Mouse (Mus musculus) forebrain, embryonic 14.5 days (tissue): ENCODE results near the gene Kcnj12. TPM values are rescaled to one million over a fixed set of nuclear protein-coding genes. Genes with fewer than 3 reads are reported as not detected.

Experiments
- ATAC-seq: fragments of 200-750 bp; cut with Nextera tagmentation; 2 replicates; pipeline ENCODE4 v1.8.0; 2017; ENCODE audit warnings: mild to moderate bottlenecking, moderate library complexity
- DNase-seq: peaks from one replicate; pipeline ENCODE4 v3.0.0-alpha.2; 2015; ENCODE audit warnings: low spot score
- H3K27ac ChIP-seq: fragments of 300-500 bp; sonication (generic); 2 replicates; pipeline ENCODE4 v1.5.1; 2014; ENCODE audit warnings: low read depth, mild to moderate bottlenecking, control low read depth, low read length, moderate library complexity
- H3K27me3 ChIP-seq: fragments of 300-500 bp; sonication (generic); replicated peaks from 2 replicates; pipeline ENCODE4 v1.6.1; 2014; ENCODE audit warnings: low read length, control low read depth, mixed read lengths; ENCODE audit not compliant: control insufficient read depth, insufficient read depth
- H3K36me3 ChIP-seq: fragments of 300-500 bp; sonication (generic); 2 replicates; pipeline ENCODE4 v1.6.1; 2014; ENCODE audit warnings: low read length, control low read depth; ENCODE audit not compliant: control insufficient read depth, insufficient read depth
- H3K4me1 ChIP-seq: fragments of 300-500 bp; sonication (generic); 2 replicates; pipeline ENCODE4 v1.6.1; 2014; ENCODE audit warnings: antibody characterized with exemption, low read length, control low read depth; ENCODE audit not compliant: control insufficient read depth, insufficient read depth
- H3K4me2 ChIP-seq: fragments of 300-500 bp; sonication (generic); 2 replicates; pipeline ENCODE4 v1.6.1; 2014; ENCODE audit warnings: mild to moderate bottlenecking, control low read depth, low read length
- H3K4me3 ChIP-seq: fragments of 300-500 bp; sonication (generic); 2 replicates; pipeline ENCODE4 v1.5.1; 2014; ENCODE audit warnings: low read depth, low read length, control low read depth
- H3K9ac ChIP-seq: fragments of 300-500 bp; sonication (generic); 2 replicates; pipeline ENCODE4 v1.6.1; 2014; ENCODE audit warnings: mild to moderate bottlenecking, low read length, control low read depth, moderate library complexity
- H3K9me3 ChIP-seq: fragments of 300-500 bp; sonication (generic); replicated peaks from 2 replicates; pipeline ENCODE4 v1.6.1; 2016; ENCODE audit warnings: low read length, control low read depth, mixed read lengths; ENCODE audit not compliant: control insufficient read depth
- whole genome bisulfite sequencing: fragments of 180-500 bp; shearing (Covaris S2); extraction: QIAGEN DNeasy Blood & Tissue Kit; methylation state at CpG from one replicate; pipeline ENCODE4 v1.1.7; 2014; 5-methylcytosine and 5-hydroxymethylcytosine counted together
- polyA plus RNA-seq: library from polyadenylated mRNA; unstranded; fragments of >200 nt; fragmentation: Nextera tagmentation; extraction: Ambion mirVana; gene quantifications from 2 replicates; pipeline ENCODE4 v1.2.1, GENCODE M21; 2014

The Kcnj12 gene
- 1.0 and 1.4 TPM in 2 replicates for polyA plus RNA-seq

- ATAC-seq (no peak), DNase-seq (no peak)
- Histone ChIP-seq H3K4me1 (no peaks in the 10 kb centered on the region), H3K27ac (no peak within 1 kb of the TSS), H3K9ac (peak within 1 kb of the TSS; percentile 55), H3K9me3 (no peaks in the 10 kb centered on the region), H3K4me2 (peak within 1 kb of the TSS; percentile 67), H3K4me3 (peak within 1 kb of the TSS; percentile 46), H3K27me3 (peaks cover 43% of the 10 kb centered on the region), H3K36me3 (no peaks in the 10 kb centered on the region)
- under 1% methylated on average over 74 of the region's 81 CpGs for WGBS
These were observed at the start of gene Kcnj12 for GRCm38 (mm10) chr11:61022550-61023391. Kcnj12 (plus strand) TSS chr11:61022564.

- DNase-seq (no peak), ATAC-seq (no peak)
- H3K27me3 ChIP-seq, result no peaks in the 10 kb centered on the region
- 90% methylated on average over 11 of the region's 11 CpGs for WGBS
- H3K36me3 ChIP-seq, result no peaks in the 10 kb centered on the region
- no peak overlapping the region for H3K4me3 ChIP-seq
- no peaks in the 10 kb centered on the region for H3K4me1 ChIP-seq
- no peak overlapping the region for H3K4me2 ChIP-seq
- H3K9me3 ChIP-seq, result no peaks in the 10 kb centered on the region
- H3K9ac ChIP-seq, result no peak overlapping the region
- no peak overlapping the region for H3K27ac ChIP-seq
These were observed 47.3 kb upstream of the Kcnj12 start for GRCm38 (mm10) chr11:60975097-60975496.

- no peaks in the 10 kb centered on the region for H3K36me3 ChIP-seq
- no peaks in the 10 kb centered on the region for H3K9me3 ChIP-seq
- no peak overlapping the region for H3K4me2 ChIP-seq
- ATAC-seq (no peak), DNase-seq (no peak)
- no peak overlapping the region for H3K27ac ChIP-seq
- H3K4me1 ChIP-seq, result no peaks in the 10 kb centered on the region
- no peak overlapping the region for H3K4me3 ChIP-seq
- H3K9ac ChIP-seq, result no peak overlapping the region
- no peaks in the 10 kb centered on the region for H3K27me3 ChIP-seq
- WGBS, result 74% methylated on average over 2 of the region's 2 CpGs
These were observed 46.1 kb upstream of the Kcnj12 start for GRCm38 (mm10) chr11:60976234-60976633.

GRCm38 (mm10) chr11:60976742-60977141, 45.6 kb upstream of the Kcnj12 start:
- peak; percentile 23 for DNase-seq
- no peak for ATAC-seq
- Histone ChIP-seq H3K27me3 (no peaks in the 10 kb centered on the region), H3K9ac (no peak overlapping the region), H3K4me1 (no peaks in the 10 kb centered on the region), H3K4me2 (no peak overlapping the region), H3K36me3 (no peaks in the 10 kb centered on the region), H3K9me3 (no peaks in the 10 kb centered on the region), H3K4me3 (no peak overlapping the region), H3K27ac (no peak overlapping the region)
- 9% methylated on average over 8 of the region's 8 CpGs for WGBS

GRCm38 (mm10) chr11:60977153-60977552, 45.2 kb upstream of the Kcnj12 start:
- H3K4me2 ChIP-seq, result no peak overlapping the region
- ATAC-seq (no peak), DNase-seq (no peak)
- H3K9ac ChIP-seq, result no peak overlapping the region
- no peak overlapping the region for H3K27ac ChIP-seq
- no peaks in the 10 kb centered on the region for H3K36me3 ChIP-seq
- H3K9me3 ChIP-seq, result no peaks in the 10 kb centered on the region
- WGBS, result 42% methylated on average over 3 of the region's 3 CpGs
- no peaks in the 10 kb centered on the region for H3K4me1 ChIP-seq
- H3K27me3 ChIP-seq, result no peaks in the 10 kb centered on the region
- H3K4me3 ChIP-seq, result no peak overlapping the region

GRCm38 (mm10) chr11:60978658-60979057, 43.7 kb upstream of the Kcnj12 start:
- DNase-seq, result no peak
- no peak overlapping the region for H3K27ac ChIP-seq
- no peak overlapping the region for H3K4me2 ChIP-seq
- no peak for ATAC-seq
- no peak overlapping the region for H3K9ac ChIP-seq
- H3K4me3 ChIP-seq, result no peak overlapping the region
- no peaks in the 10 kb centered on the region for H3K36me3 ChIP-seq
- H3K4me1 ChIP-seq, result no peaks in the 10 kb centered on the region
- WGBS, result 75% methylated on average over 2 of the region's 2 CpGs
- no peaks in the 10 kb centered on the region for H3K9me3 ChIP-seq
- no peaks in the 10 kb centered on the region for H3K27me3 ChIP-seq

- H3K27ac ChIP-seq, result no peak overlapping the region
- no peak overlapping the region for H3K4me3 ChIP-seq
- no peaks in the 10 kb centered on the region for H3K4me1 ChIP-seq
- H3K9ac ChIP-seq, result no peak overlapping the region
- WGBS, result 89% methylated on average over 5 of the region's 5 CpGs
- ATAC-seq (no peak), DNase-seq (no peak)
- no peak overlapping the region for H3K4me2 ChIP-seq
- no peaks in the 10 kb centered on the region for H3K9me3 ChIP-seq
- no peaks in the 10 kb centered on the region for H3K27me3 ChIP-seq
- H3K36me3 ChIP-seq, result no peaks in the 10 kb centered on the region
These were observed 42.6 kb upstream of the Kcnj12 start for GRCm38 (mm10) chr11:60979788-60980187.

- H3K27me3 ChIP-seq, result no peaks in the 10 kb centered on the region
- H3K9me3 ChIP-seq, result no peaks in the 10 kb centered on the region
- no peaks in the 10 kb centered on the region for H3K36me3 ChIP-seq
- ATAC-seq (no peak), DNase-seq (no peak)
- H3K9ac ChIP-seq, result no peak overlapping the region
- no peak overlapping the region for H3K27ac ChIP-seq
- 72% methylated on average over 14 of the region's 14 CpGs for WGBS
- no peaks in the 10 kb centered on the region for H3K4me1 ChIP-seq
- no peak overlapping the region for H3K4me3 ChIP-seq
- H3K4me2 ChIP-seq, result no peak overlapping the region
These were observed 40.5 kb upstream of the Kcnj12 start for GRCm38 (mm10) chr11:60981693-60982486.
